Mouse (Mus musculus): Measurements from ENCODE around the gene Hoxb2. TPM values are rescaled to one million over a fixed set of nuclear protein-coding genes. Genes with fewer than 3 reads are reported as not detected.

The Hoxb2 gene
- polyA plus RNA-seq, 1 experiment from 2014 or later = 3.7 TPM

GRCm38 (mm10) chr11:96345893-96346806 lies 4.2 kb upstream of the Hoxb2 start:
- Histone ChIP-seq H3K9ac (peak overlapping the region; percentile 18), H3K27ac (peak overlapping the region; percentile 28), H3K9me3 (replicated peaks) (no peaks in the 10 kb centered on the region), H3K27me3 (peaks cover 94% of the 10 kb centered on the region), H3K4me2 (peak overlapping the region; percentile 67), H3K36me3 (no peaks in the 10 kb centered on the region), H3K4me1 (replicated peaks) (peaks cover 28% of the 10 kb centered on the region), H3K4me3 (peak overlapping the region; percentile 44)
- ATAC-seq (replicated peaks; ENCODE audit: insufficient number of reproducible peaks, insufficient read depth, low FRiP score, low read depth) = no peak
- 7% methylated on average over 45 of the region's 45 CpGs for WGBS

DNA sequence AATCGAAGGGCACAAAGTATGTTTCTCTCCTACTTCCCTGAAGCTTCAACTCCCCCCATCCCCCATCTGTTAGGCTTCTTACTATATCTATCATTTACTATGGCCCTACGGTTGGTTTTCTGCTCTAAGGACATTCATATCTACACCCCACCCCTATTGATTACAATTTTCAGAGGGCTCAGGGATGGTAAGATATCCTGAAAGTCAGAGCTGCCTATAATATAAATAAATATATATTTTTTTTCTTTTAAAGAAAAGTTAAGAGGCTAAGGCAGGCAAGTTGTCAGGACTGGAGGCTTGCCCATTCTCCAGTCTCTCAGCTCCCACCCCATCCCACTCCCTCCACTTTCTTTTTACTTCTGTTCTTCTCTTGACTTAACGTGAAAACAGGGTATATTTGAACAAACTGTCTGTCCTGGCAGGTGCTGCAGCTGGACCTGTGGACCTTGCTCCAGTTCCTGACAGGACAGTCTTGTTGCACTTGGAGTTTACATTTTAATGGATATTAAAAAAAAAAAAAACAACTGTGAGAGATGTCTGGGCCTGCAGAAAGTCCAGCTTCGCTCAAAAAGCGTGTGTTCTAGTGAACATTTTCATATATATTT lies 3.3 kb upstream of the Hoxb2 start:
- Histone ChIP-seq H3K4me1 (replicated peaks) (peaks cover 22% of the 10 kb centered on the region), H3K9me3 (replicated peaks) (no peaks in the 10 kb centered on the region), H3K4me2 (no peak overlapping the region), H3K36me3 (no peaks in the 10 kb centered on the region), H3K27ac (no peak overlapping the region; the same call in 1 of the 2 replicates), H3K27me3 (peaks cover 96% of the 10 kb centered on the region), H3K9ac (no peak overlapping the region), H3K4me3 (no peak overlapping the region)
- WGBS = 56% methylated on average over 5 of the region's 5 CpGs
- ATAC-seq (replicated peaks; ENCODE audit: insufficient number of reproducible peaks, insufficient read depth, low FRiP score, low read depth) = no peak

GRCm38 (mm10) chr11:96347717-96348116 lies 2.6 kb upstream of the Hoxb2 start:
- Histone ChIP-seq H3K27ac (peak overlapping the region; percentile 29; the same call in 1 of the 2 replicates), H3K4me1 (replicated peaks) (peaks cover 23% of the 10 kb centered on the region), H3K27me3 (peaks cover 96% of the 10 kb centered on the region), H3K4me3 (no peak overlapping the region), H3K4me2 (no peak overlapping the region), H3K36me3 (no peaks in the 10 kb centered on the region), H3K9ac (no peak overlapping the region), H3K9me3 (replicated peaks) (no peaks in the 10 kb centered on the region)
- 35% methylated on average over 4 of the region's 4 CpGs for whole genome bisulfite sequencing
- ATAC-seq (replicated peaks; ENCODE audit: insufficient number of reproducible peaks, insufficient read depth, low FRiP score, low read depth) = no peak

DNA sequence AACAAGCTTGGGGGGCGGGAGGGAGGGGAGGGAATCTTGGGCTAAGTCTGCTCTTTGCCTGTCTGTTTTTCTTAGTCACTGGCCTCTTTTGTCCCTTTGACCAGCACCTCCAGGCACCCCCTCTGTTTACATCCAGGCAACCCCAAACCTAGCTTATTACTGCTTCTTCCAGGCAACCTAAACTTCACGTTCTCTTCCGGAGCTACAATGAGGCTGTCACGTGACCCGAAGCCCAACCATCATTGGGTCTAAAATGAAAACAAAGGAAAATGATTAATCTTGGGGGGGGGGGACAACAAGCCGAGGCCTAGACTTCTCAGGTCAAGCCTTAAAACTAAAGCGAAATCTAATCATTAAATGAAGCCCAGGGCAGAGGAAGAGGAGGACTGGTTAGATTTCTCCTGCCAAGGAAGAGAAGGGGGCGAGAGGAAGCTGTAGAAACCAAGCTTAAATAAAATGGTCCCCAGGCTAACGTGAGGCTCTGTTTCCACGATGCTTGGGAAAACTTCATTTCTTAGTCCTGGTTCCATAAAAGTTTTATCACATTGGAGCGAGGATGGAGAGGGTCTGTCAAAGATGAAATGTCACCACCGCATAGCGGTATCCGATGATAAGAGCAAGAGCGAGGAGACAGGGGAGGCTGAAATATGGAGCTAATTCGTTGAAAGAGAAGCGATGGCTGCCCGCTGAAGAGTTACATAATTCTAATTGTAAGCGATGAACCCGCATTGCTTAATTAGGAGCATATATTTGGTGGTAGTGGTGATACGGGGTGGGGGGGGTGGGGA lies 2.0 kb upstream of the Hoxb2 start:
- Histone ChIP-seq H3K27me3 (peaks cover 96% of the 10 kb centered on the region), H3K9ac (no peak overlapping the region), H3K4me1 (replicated peaks) (peaks cover 29% of the 10 kb centered on the region), H3K4me2 (peak overlapping the region; percentile 9; the same call in 1 of the 2 replicates), H3K9me3 (replicated peaks) (no peaks in the 10 kb centered on the region), H3K4me3 (no peak overlapping the region), H3K36me3 (no peaks in the 10 kb centered on the region), H3K27ac (peak overlapping the region; percentile 29; the same call in 1 of the 2 replicates)
- no peak for ATAC-seq (replicated peaks; ENCODE audit: insufficient number of reproducible peaks, insufficient read depth, low FRiP score, low read depth)
- 14% methylated on average over 21 of the region's 21 CpGs for WGBS

DNA sequence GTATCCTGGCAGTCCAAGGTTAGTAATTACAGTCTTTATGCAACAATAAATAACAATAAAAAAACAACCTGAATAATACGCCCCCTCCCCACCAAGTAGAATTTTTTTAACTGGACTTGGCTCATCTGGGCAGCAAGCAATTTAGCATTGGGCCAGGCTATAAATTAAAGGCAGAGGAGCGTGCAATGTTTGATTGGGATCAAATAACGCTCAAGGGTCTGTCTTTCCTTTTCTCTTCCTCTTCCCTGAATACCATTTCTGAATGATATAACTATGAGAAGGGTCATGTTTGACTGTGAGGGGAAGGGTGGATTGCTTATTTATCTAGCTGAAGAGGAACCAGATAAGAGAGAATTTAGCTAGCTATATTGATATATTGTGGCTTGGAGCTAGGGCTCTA lies 1.3 kb upstream of the Hoxb2 start:
- Histone ChIP-seq H3K4me1 (replicated peaks) (peaks cover 30% of the 10 kb centered on the region), H3K4me2 (no peak overlapping the region), H3K36me3 (no peaks in the 10 kb centered on the region), H3K9ac (no peak overlapping the region), H3K27ac (peak overlapping the region; percentile 31; the same call in 1 of the 2 replicates), H3K4me3 (no peak overlapping the region), H3K9me3 (replicated peaks) (no peaks in the 10 kb centered on the region), H3K27me3 (peaks cover 94% of the 10 kb centered on the region)
- whole genome bisulfite sequencing = 49% methylated on average over 3 of the region's 3 CpGs
- ATAC-seq (replicated peaks; ENCODE audit: insufficient number of reproducible peaks, insufficient read depth, low FRiP score, low read depth) = no peak

DNA sequence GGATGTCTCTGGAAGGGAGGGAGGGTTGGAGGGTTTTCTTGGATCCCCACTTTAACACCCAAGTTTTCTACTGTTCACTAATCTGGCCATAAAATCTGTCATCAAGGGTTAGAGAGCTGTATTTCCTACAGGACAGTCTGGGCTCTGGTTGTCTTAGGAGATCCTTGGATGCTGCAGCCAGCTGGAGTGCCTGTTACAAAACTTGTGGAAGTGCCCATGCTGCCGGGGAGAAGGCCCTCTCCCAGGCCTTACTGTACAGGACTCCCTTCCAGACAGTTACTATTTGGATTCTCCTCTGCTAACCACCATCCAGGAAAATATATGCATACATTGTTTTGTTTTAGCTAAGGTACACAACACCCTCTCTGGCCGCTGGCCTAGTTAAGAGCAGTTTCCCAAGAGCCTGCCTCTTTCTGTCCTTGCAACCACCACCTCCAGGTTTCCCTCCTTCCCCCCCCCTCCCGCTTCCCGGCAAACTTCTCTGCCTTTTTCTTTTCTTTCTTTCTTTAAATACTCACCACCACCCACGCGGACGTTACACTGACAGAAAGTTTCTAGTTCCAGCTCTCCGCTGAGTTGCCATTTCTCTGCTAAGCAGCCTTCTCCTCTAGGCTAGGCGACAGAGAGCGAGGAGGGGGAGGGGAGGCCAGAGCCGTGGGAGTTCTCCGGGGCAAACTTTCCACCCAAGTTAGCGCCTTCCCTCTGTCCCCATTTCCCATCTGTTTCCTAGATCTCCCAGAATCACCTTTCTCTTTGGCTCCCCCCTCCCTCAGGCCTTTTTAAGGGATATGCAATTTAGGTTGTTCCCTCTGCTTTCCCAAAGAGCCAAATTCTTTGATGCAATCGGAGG lies 609 bp upstream of the Hoxb2 start:
- peaks cover 29% of the 10 kb centered on the region for H3K4me1 ChIP-seq (replicated peaks)

GRCm38 (mm10) chr11:96350791-96351190 lies 466 bp downstream of the Hoxb2 start:
- no peaks in the 10 kb centered on the region for H3K9me3 ChIP-seq (replicated peaks)
- no peak overlapping the region for H3K9ac ChIP-seq
- ATAC-seq (replicated peaks; ENCODE audit: insufficient number of reproducible peaks, insufficient read depth, low FRiP score, low read depth) = no peak
- H3K27me3 ChIP-seq = peaks cover 91% of the 10 kb centered on the region
- H3K4me1 ChIP-seq (replicated peaks) = peaks cover 21% of the 10 kb centered on the region
- H3K4me2 ChIP-seq = no peak overlapping the region
- peak overlapping the region; percentile 76; the same call in 1 of the 2 replicates for H3K27ac ChIP-seq
- no peak overlapping the region for H3K4me3 ChIP-seq
- WGBS = 45% methylated on average over 2 of the region's 2 CpGs
- H3K36me3 ChIP-seq = no peaks in the 10 kb centered on the region

More for the DNA sequence above, 609 bp upstream of the Hoxb2 start:
- Histone ChIP-seq H3K27ac (peak overlapping the region; percentile 31; the same call in 1 of the 2 replicates), H3K4me2 (peak overlapping the region; percentile 13; the same call in 1 of the 2 replicates), H3K9me3 (replicated peaks) (no peaks in the 10 kb centered on the region), H3K9ac (no peak overlapping the region), H3K4me3 (no peak overlapping the region), H3K36me3 (no peaks in the 10 kb centered on the region), H3K27me3 (peaks cover 94% of the 10 kb centered on the region)
- ATAC-seq (replicated peaks; ENCODE audit: insufficient number of reproducible peaks, insufficient read depth, low FRiP score, low read depth) = no peak
- WGBS = 23% methylated on average over 14 of the region's 14 CpGs

GRCm38 (mm10) chr11:96351312-96351711 lies 987 bp downstream of the Hoxb2 start:
- WGBS = 19% methylated on average over 11 of the region's 11 CpGs
- Histone ChIP-seq H3K27ac (peak overlapping the region; percentile 76), H3K27me3 (peaks cover 91% of the 10 kb centered on the region), H3K9me3 (replicated peaks) (no peaks in the 10 kb centered on the region), H3K4me2 (peak overlapping the region; percentile 57), H3K4me1 (replicated peaks) (peaks cover 16% of the 10 kb centered on the region), H3K36me3 (no peaks in the 10 kb centered on the region), H3K9ac (no peak overlapping the region), H3K4me3 (peak overlapping the region; percentile 53)
- ATAC-seq (replicated peaks; ENCODE audit: insufficient number of reproducible peaks, insufficient read depth, low FRiP score, low read depth) = no peak

DNA sequence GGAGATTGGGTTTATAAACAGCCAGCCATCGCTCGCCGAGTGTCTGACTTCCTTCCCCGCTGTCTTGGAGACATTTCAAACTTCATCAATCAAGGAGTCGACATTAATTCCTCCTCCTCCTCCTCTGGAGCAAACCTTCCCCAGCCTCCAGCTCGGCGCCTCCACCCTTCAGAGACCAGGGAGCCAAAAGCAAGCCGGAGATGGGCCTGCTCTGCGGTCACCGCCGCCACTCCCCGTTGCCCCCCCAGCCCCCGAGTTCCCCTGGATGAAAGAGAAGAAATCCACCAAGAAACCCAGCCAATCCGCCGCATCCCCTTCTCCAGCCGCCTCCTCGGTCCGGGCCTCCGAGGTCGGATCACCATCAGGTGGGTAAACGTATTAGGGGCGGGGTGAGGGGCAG lies 1.5 kb downstream of the Hoxb2 start:
- Histone ChIP-seq H3K27me3 (peaks cover 91% of the 10 kb centered on the region), H3K9ac (peak overlapping the region; percentile 48), H3K4me2 (peak overlapping the region; percentile 57), H3K4me1 (replicated peaks) (peaks cover 16% of the 10 kb centered on the region), H3K4me3 (peak overlapping the region; percentile 53), H3K36me3 (no peaks in the 10 kb centered on the region), H3K27ac (peak overlapping the region; percentile 76), H3K9me3 (replicated peaks) (no peaks in the 10 kb centered on the region)
- WGBS = 3% methylated on average over 22 of the region's 22 CpGs
- ATAC-seq (replicated peaks; ENCODE audit: insufficient number of reproducible peaks, insufficient read depth, low FRiP score, low read depth) = no peak

DNA sequence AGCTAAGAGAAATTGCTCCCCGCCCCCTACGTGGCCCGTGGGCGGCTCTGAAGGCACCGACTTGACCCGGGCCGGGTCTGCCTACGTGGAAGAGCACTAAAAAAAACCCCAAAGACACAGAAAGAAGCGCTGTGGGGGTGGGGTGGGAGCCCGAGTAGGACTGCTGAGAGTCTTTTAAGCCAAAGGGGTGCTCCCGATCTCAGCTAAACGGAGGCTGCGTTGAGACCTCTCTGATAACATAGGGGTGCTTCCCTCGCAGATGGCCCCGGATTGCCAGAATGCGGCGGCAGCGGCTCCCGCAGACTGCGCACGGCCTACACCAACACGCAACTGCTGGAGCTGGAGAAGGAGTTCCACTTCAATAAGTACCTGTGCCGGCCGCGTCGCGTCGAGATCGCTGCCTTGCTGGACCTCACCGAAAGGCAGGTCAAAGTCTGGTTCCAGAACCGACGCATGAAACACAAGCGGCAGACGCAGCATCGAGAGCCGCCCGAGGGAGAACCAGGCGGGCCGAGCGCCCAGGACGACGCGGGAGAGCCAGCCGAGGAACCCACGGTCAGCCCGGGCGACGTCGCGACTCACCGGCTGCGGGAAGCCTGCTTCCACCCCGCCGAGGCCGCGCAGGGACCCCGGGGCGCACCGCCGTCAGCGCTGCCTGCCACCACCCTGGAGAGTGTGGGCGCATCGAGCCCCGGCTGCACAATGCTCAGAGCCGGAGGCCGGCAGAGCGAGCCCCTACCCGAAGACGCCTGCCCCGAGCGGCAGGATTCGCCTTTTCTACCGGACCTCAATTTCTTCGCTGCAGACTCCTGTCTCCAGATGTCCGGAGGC lies 2.6 kb downstream of the Hoxb2 start:
- WGBS = under 1% methylated on average over 75 of the region's 75 CpGs
- Histone ChIP-seq H3K27ac (peak overlapping the region; percentile 76), H3K4me2 (peak overlapping the region; percentile 57), H3K27me3 (peaks cover 95% of the 10 kb centered on the region), H3K9me3 (replicated peaks) (no peaks in the 10 kb centered on the region), H3K9ac (peak overlapping the region; percentile 48), H3K36me3 (no peaks in the 10 kb centered on the region), H3K4me3 (peak overlapping the region; percentile 53), H3K4me1 (replicated peaks) (peaks cover 16% of the 10 kb centered on the region)
- no peak for ATAC-seq (replicated peaks; ENCODE audit: insufficient number of reproducible peaks, insufficient read depth, low FRiP score, low read depth)
